Mouse (Mus musculus) adrenal gland, adult 2 months (tissue): Measurements from ENCODE around the gene Olfr1320. TPM values are rescaled to one million over a fixed set of nuclear protein-coding genes. Genes with fewer than 3 reads are reported as not detected.
"Not testable (repeated sequence)": the region's sequence is repeated elsewhere in the genome, so short reads cannot be mapped to it uniquely, and the experiment has no call there.

Source experiments
- DNase-seq: peaks from one replicate; pipeline ENCODE4 v3.0.0; 2021
- long read RNA-seq: library from polyadenylated mRNA; stranded (forward); transcript quantifications from one replicate; pipeline ENCODE4 v2.0.0, GENCODE M21; 2021
- polyA plus RNA-seq: library from polyadenylated mRNA; depleted of rRNA; stranded (reverse); fragments of >200 nt; gene quantifications from 2 replicates; pipeline ENCODE4 v1.2.3, GENCODE M21; 2012; rRNA removed
- total RNA-seq, 2 experiments: library from RNA; stranded (reverse); gene quantifications; 2 replicates each; pipeline ENCODE4 v1.2.3; 2021

The Olfr1320 gene
- not detected for total RNA-seq
- polyA plus RNA-seq = not detected in 2 replicates
- long read RNA-seq = 0 reads

- DNase-seq = no peak
These were observed at the start of gene Olfr1320 for GRCm38 (mm10) chrX:49672033-49672432. Gene Olfr1320, plus strand, starts transcription at chrX:49672333.

DNA sequence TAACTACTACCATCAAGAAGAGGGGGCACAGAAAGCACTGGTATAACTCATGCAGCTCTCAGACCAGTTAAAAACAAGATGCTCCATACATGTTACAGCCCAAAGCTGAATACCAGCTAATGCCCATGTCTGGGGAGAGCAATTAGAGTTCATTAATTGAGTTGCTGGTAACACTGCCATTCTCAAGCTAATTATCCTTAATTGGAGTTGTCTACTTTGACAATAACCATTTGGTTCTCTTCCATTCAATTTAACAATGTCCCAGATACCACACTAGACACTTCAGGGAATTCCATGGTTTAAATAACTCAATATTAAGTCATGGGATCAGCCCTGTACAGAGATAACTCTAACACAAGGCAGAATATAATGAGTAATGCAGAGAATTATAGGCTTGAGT is 44.6 kb upstream of the Olfr1320 start:
- no peak for DNase-seq

DNA sequence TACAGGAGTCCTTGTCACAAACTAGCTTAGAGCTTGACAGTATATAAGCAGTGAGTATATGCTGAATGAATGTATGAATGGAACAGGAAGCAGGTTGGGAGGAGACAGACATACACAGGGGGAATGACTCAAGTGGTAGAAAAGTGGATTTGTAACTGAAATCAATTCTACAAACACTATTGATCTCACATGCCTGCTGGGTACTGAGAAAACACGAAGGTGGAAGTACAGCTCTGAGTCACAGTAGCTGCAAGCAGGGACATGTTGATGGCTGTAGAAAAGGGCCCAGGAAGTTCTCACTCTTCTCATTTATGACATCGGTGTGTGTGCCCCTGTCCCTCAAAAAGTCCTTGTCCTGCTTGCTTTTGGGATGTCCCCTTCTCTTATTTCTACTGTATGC is 40.9 kb upstream of the Olfr1320 start:
- DNase-seq = no peak

- not testable (repeated sequence) for DNase-seq
These were observed 11.4 kb upstream of the Olfr1320 start for GRCm38 (mm10) chrX:49660781-49661180.

Other genes starting within 250 kb of the Olfr1320 start
- gene Arhgap36, start 208.4 kb upstream of the Olfr1320 start, total RNA-seq = 1 to 10 TPM in 1 of 2 experiments, under 1 TPM in 1; 0.58 to 1.1 TPM
- gene Arhgap36, start 208.4 kb upstream of the Olfr1320 start, polyA plus RNA-seq = 0.04 and 0.27 TPM in 2 replicates
- not detected for gene Olfr1321, start 62.7 kb downstream of the Olfr1320 start, total RNA-seq
- gene Olfr1321, start 62.7 kb downstream of the Olfr1320 start, polyA plus RNA-seq = not detected in 2 replicates
- 1 to 10 TPM in 1 of 2 experiments, under 1 TPM in 1; 0.63 to 1.4 TPM for gene Igsf1, start 125.4 kb downstream of the Olfr1320 start, total RNA-seq
- gene Igsf1, start 125.4 kb downstream of the Olfr1320 start, polyA plus RNA-seq = 0.08 and 0.29 TPM in 2 replicates
- gene Olfr1322, start 219.2 kb downstream of the Olfr1320 start, total RNA-seq = not detected
- gene Olfr1322, start 219.2 kb downstream of the Olfr1320 start, polyA plus RNA-seq = not detected in 2 replicates